Mouse (Mus musculus): ENCODE data around the gene Rbm8a. TPM values are rescaled to one million over a fixed set of nuclear protein-coding genes. Genes with fewer than 3 reads are reported as not detected.

Gene Rbm8a
- polyA plus RNA-seq, 1 experiment: 5.8 TPM

- 12% methylated on average over 5 of the region's 5 CpGs for WGBS
- Histone ChIP-seq H3K27ac (ENCODE audit: insufficient read depth, low read depth, low read length) (no peak overlapping the region), H3K27me3 (ENCODE audit: control insufficient read depth, insufficient read depth, low read length) (0 out of 2 replicates have a peak, but pooled peaks cover 1% of the 10 kb centered on the region), H3K4me1 (ENCODE audit: control insufficient read depth, insufficient read depth, insufficient read length, low read length) (peaks cover 7% of the 10 kb centered on the region), H3K4me3 (ENCODE audit: low read depth, low read length) (no peak overlapping the region), H3K36me3 (ENCODE audit: control insufficient read depth, insufficient read depth, low read length) (no peaks in the 10 kb centered on the region)
- TF ChIP-seq CTCF (IDR thresholded peaks at IDR 0.05; ENCODE audit: extremely low read depth, insufficient read length, insufficient replicate concordance, low read depth, low read length) (no peak), POLR2A (IDR thresholded peaks at IDR 0.05; ENCODE audit: low read depth, low read length) (no peak)
These were observed 49.5 kb downstream of the Rbm8a start for GRCm38 (mm10) chr3:96679159-96679674.

- no peak for TF ChIP-seq POLR2A (IDR thresholded peaks at IDR 0.05; ENCODE audit: low read depth, low read length)
- TF ChIP-seq CTCF (IDR thresholded peaks at IDR 0.05; ENCODE audit: extremely low read depth, insufficient read length, insufficient replicate concordance, low read depth, low read length): no peak
- no peak overlapping the region for H3K4me3 ChIP-seq (ENCODE audit: low read depth, low read length)
- WGBS: 62% methylated on average over 12 of the region's 12 CpGs
These were observed 50.7 kb downstream of the Rbm8a start for GRCm38 (mm10) chr3:96680269-96680956.

More at GRCm38 (mm10) chr3:96680269-96680956, 50.7 kb downstream of the Rbm8a start:
- Histone ChIP-seq H3K4me1 (ENCODE audit: control insufficient read depth, insufficient read depth, insufficient read length, low read length) (peaks cover 8% of the 10 kb centered on the region), H3K36me3 (ENCODE audit: control insufficient read depth, insufficient read depth, low read length) (no peaks in the 10 kb centered on the region), H3K27me3 (ENCODE audit: control insufficient read depth, insufficient read depth, low read length) (peaks cover 9% of the 10 kb centered on the region; the same call in 1 of the 2 replicates), H3K27ac (ENCODE audit: insufficient read depth, low read depth, low read length) (no peak overlapping the region)

Other genes starting within 250 kb of the Rbm8a start
- gene BC107364, start 177.6 kb upstream of the Rbm8a start, polyA plus RNA-seq (2012; rRNA removed): not detected in 2 replicates
- 0.06 TPM in 1 of 2 replicates, not detected in the other for gene Hfe2, start 104.8 kb upstream of the Rbm8a start, polyA plus RNA-seq (2012; rRNA removed)
- gene Txnip, start 72.0 kb upstream of the Rbm8a start, polyA plus RNA-seq (2012; rRNA removed): 167 and 384 TPM in 2 replicates
- not detected in 2 replicates for gene Gm16253, start 52.9 kb upstream of the Rbm8a start, polyA plus RNA-seq (2012; rRNA removed)
- 3.4 and 7.9 TPM in 2 replicates for gene Polr3gl, start 35.8 kb upstream of the Rbm8a start, polyA plus RNA-seq (2012; rRNA removed)
- 0.44 and 0.63 TPM in 2 replicates for gene Ankrd34a, start 33.3 kb upstream of the Rbm8a start, polyA plus RNA-seq (2012; rRNA removed)
- 2.9 and 7.6 TPM in 2 replicates for gene Lix1l, start 28.8 kb upstream of the Rbm8a start, polyA plus RNA-seq (2012; rRNA removed)
- 11.0 and 21.1 TPM in 2 replicates for gene Pex11b, start 5.4 kb downstream of the Rbm8a start, polyA plus RNA-seq (2012; rRNA removed)
- 0.05 TPM in 1 of 2 replicates, not detected in the other for gene Gm42957, start 5.5 kb downstream of the Rbm8a start, polyA plus RNA-seq (2012; rRNA removed)
- 0.49 and 0.53 TPM in 2 replicates for gene Itga10, start 15.7 kb downstream of the Rbm8a start, polyA plus RNA-seq (2012; rRNA removed)
- gene Ankrd35, start 40.2 kb downstream of the Rbm8a start, polyA plus RNA-seq (2012; rRNA removed): 0.74 and 1.8 TPM in 2 replicates
- 10.1 and 17.9 TPM in 2 replicates for gene Pias3, start 66.5 kb downstream of the Rbm8a start, polyA plus RNA-seq (2012; rRNA removed)
- gene Nudt17, start 78.6 kb downstream of the Rbm8a start, polyA plus RNA-seq (2012; rRNA removed): 0.70 and 1.2 TPM in 2 replicates
- gene Polr3c, start 97.7 kb downstream of the Rbm8a start, polyA plus RNA-seq (2012; rRNA removed): 20.0 and 47.6 TPM in 2 replicates
- gene Rnf115, start 97.7 kb downstream of the Rbm8a start, polyA plus RNA-seq (2012; rRNA removed): 7.5 and 17.7 TPM in 2 replicates
- 11.4 and 58.3 TPM in 2 replicates for gene Pdzk1, start 199.4 kb downstream of the Rbm8a start, polyA plus RNA-seq (2012; rRNA removed)
- gene Cd160, start 199.4 kb downstream of the Rbm8a start, polyA plus RNA-seq (2012; rRNA removed): 2.4 and 3.4 TPM in 2 replicates

All from small intestine, adult 2 months (tissue).